Mouse (Mus musculus) kidney, adult 2 months (tissue): Measurements from ENCODE around the gene Fbxl3. TPM values are rescaled to one million over a fixed set of nuclear protein-coding genes. Genes with fewer than 3 reads are reported as not detected.

Source experiments
- DNase-seq: peaks from one replicate; pipeline ENCODE4 v3.0.0; 2021
- H3K27ac ChIP-seq: fragments of 200-500 bp; 2 replicates; pipeline ENCODE4 v1.5.1; 2012; ENCODE audit warnings: low read depth, low read length, control low read depth, inconsistent platforms; ENCODE audit not compliant: insufficient read depth
- H3K27me3 ChIP-seq: fragments of 200-500 bp; replicated peaks from 2 replicates; pipeline ENCODE4 v1.6.1; 2012; ENCODE audit warnings: mild to moderate bottlenecking, moderate library complexity, low read length, inconsistent platforms; ENCODE audit not compliant: control insufficient read depth, insufficient read depth
- H3K36me3 ChIP-seq: fragments of 200-500 bp; 2 replicates; pipeline ENCODE4 v1.6.1; 2012; ENCODE audit warnings: mild to moderate bottlenecking, moderate library complexity, low read length, inconsistent platforms; ENCODE audit not compliant: control insufficient read depth, insufficient read depth
- H3K4me1 ChIP-seq: fragments of 200-500 bp; 2 replicates; pipeline ENCODE4 v1.6.1; 2011; ENCODE audit warnings: low read length; ENCODE audit not compliant: control insufficient read depth, insufficient read depth
- H3K4me3 ChIP-seq: fragments of 200-500 bp; 2 replicates; pipeline ENCODE4 v1.5.1; 2011; ENCODE audit warnings: mild to moderate bottlenecking, low read depth, low read length, control low read depth; ENCODE audit not compliant: insufficient read depth
- CTCF ChIP-seq: fragments of 200-500 bp; conservative IDR thresholded peaks from 2 replicates; pipeline ENCODE4 v1.5.1; 2011; ENCODE audit warnings: low read depth, mild to moderate bottlenecking, control low read depth, low read length, moderate library complexity, mixed read lengths; ENCODE audit not compliant: insufficient read depth, insufficient read length
- POLR2A ChIP-seq: fragments of 200-500 bp; IDR thresholded peaks from one replicate; pipeline ENCODE4 v1.6.1; 2011; ENCODE audit warnings: low read depth, low read length, control low read depth
- WGBS: fragments of 180-500 bp; shearing (Covaris S2); methylation state at CpG from one replicate; pipeline ENCODE4 v1.1.7; 2018; 5-methylcytosine and 5-hydroxymethylcytosine counted together
- polyA plus RNA-seq: library from polyadenylated mRNA; depleted of rRNA; stranded (reverse); fragments of >200 nt; gene quantifications from 2 replicates; pipeline ENCODE4 v1.2.3, GENCODE M21; 2012

The Fbxl3 gene
- polyA plus RNA-seq, 1 experiment = 83.0 TPM

DNA sequence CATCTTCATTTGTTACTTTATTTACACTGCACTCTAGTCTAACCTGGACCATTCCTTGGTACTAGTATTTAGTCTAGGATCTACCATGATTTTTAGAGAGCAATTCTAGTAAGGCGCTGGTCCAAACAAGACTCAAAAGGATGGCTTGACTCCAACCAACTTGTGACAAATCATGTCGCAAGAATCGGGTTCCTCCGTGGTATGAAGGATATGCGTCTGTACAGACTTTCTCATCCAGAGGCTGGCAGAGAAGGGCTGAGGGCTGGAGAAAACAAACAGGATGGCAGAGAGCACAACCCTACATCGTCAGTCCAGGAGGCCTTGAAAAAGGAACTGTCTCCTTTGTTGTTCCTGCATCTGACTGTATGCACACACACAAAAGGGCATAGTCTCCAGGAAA lies 2.7 kb downstream of the Fbxl3 start:
- Histone ChIP-seq H3K4me1 (peaks cover 18% of the 10 kb centered on the region; the same call in 1 of the 2 replicates), H3K36me3 (peaks cover 3% of the 10 kb centered on the region), H3K27me3 (no peaks in the 10 kb centered on the region), H3K27ac (no peak overlapping the region), H3K4me3 (no peak overlapping the region)
- peak; percentile 39 for DNase-seq
- 43% methylated on average over 6 of the region's 6 CpGs for WGBS
- TF ChIP-seq POLR2A = no peak
- no peak for TF ChIP-seq CTCF

GRCm38 (mm10) chr14:103095826-103096225 lies 3.5 kb downstream of the Fbxl3 start:
- WGBS = 89% methylated on average over 8 of the region's 8 CpGs
- no peak overlapping the region for H3K27ac ChIP-seq
- H3K27me3 ChIP-seq = no peaks in the 10 kb centered on the region
- H3K36me3 ChIP-seq = peaks cover 3% of the 10 kb centered on the region
- TF ChIP-seq CTCF (no peak), POLR2A (no peak)
- no peak overlapping the region for H3K4me3 ChIP-seq
- H3K4me1 ChIP-seq = peaks cover 14% of the 10 kb centered on the region; the same call in 1 of the 2 replicates
- no peak for DNase-seq

DNA sequence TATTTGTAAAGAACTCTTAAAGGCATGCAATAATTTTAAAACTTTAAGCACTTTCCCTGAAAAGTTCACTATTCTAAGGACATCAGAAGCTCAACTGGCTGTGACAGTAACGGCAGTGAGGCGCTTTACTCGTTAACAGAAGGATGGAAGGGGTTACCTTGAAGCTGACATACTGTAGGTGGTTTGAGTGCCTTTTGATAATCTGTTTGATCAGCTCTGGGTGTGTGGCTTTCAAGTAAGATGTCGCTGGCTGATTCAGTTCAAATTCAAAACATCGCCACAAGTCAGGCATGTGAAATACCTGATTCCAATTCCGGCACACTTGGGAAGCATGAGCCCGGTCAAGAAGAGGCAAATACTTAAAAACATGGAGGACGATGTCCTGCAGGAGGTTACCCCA lies 4.3 kb downstream of the Fbxl3 start:
- Histone ChIP-seq H3K4me1 (peaks cover 14% of the 10 kb centered on the region; the same call in 1 of the 2 replicates), H3K4me3 (no peak overlapping the region), H3K27me3 (no peaks in the 10 kb centered on the region), H3K27ac (no peak overlapping the region), H3K36me3 (peaks cover 3% of the 10 kb centered on the region)
- 78% methylated on average over 8 of the region's 8 CpGs for WGBS
- TF ChIP-seq CTCF (no peak), POLR2A (no peak)
- DNase-seq = no peak

- WGBS = 36% methylated on average over 4 of the region's 4 CpGs
- H3K27me3 ChIP-seq = no peaks in the 10 kb centered on the region
- no peak for DNase-seq
- H3K36me3 ChIP-seq = peaks cover 4% of the 10 kb centered on the region
- peaks cover 14% of the 10 kb centered on the region; the same call in 1 of the 2 replicates for H3K4me1 ChIP-seq
- H3K27ac ChIP-seq = peak overlapping the region; percentile 12; the same call in 1 of the 2 replicates
- H3K4me3 ChIP-seq = no peak overlapping the region
- TF ChIP-seq CTCF (no peak), POLR2A (no peak)
Observed at GRCm38 (mm10) chr14:103093670-103094069, 5.7 kb downstream of the Fbxl3 start.

- Histone ChIP-seq H3K4me1 (peaks cover 14% of the 10 kb centered on the region; the same call in 1 of the 2 replicates), H3K4me3 (no peak overlapping the region), H3K27me3 (no peaks in the 10 kb centered on the region), H3K27ac (no peak overlapping the region), H3K36me3 (peaks cover 5% of the 10 kb centered on the region)
- no peak for DNase-seq
- 64% methylated on average over 3 of the region's 3 CpGs for WGBS
- no peak for TF ChIP-seq POLR2A
- TF ChIP-seq CTCF = no peak
Observed at GRCm38 (mm10) chr14:103093236-103093635, 6.1 kb downstream of the Fbxl3 start.

- H3K27ac ChIP-seq = no peak overlapping the region
- peaks cover 4% of the 10 kb centered on the region for H3K36me3 ChIP-seq
- 0 out of 2 replicates have a peak, but pooled peaks have one; percentile 25 for TF ChIP-seq CTCF
- TF ChIP-seq POLR2A = no peak
- WGBS = 60% methylated on average over 6 of the region's 6 CpGs
- H3K4me1 ChIP-seq = peaks cover 4% of the 10 kb centered on the region; the same call in 1 of the 2 replicates
- no peaks in the 10 kb centered on the region for H3K27me3 ChIP-seq
- DNase-seq = peak; percentile 74
- H3K4me3 ChIP-seq = no peak overlapping the region
Observed at GRCm38 (mm10) chr14:103088624-103089023, 10.7 kb downstream of the Fbxl3 start.

DNA sequence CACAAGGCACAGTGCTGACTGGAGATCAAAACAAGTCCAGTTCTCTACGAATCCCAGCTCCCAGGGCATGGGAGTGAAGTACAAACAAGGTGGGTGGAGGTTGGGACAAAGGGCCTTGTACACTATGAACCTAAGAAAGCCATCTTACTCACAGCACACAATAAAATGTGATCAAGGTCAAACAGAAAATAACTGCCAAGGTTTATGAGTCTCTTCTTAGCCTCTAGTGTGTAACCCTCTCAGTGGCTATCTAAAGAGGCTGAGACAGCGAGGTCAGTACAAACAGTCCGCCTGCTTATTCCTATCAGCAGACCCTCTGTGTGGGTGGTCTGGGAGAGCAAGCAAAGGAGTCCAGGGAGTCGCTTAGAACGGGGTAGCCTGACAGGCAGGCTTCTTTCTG lies 11.5 kb downstream of the Fbxl3 start:
- DNase-seq = no peak
- WGBS = 76% methylated on average over 5 of the region's 5 CpGs
- Histone ChIP-seq H3K27me3 (no peaks in the 10 kb centered on the region), H3K27ac (no peak overlapping the region), H3K4me1 (no peaks in the 10 kb centered on the region; the same call in 1 of the 2 replicates), H3K4me3 (no peak overlapping the region), H3K36me3 (peaks cover 4% of the 10 kb centered on the region)
- no peak for TF ChIP-seq CTCF
- TF ChIP-seq POLR2A = no peak
